Mouse (Mus musculus): ENCODE results near the gene Papss1.

DNA sequence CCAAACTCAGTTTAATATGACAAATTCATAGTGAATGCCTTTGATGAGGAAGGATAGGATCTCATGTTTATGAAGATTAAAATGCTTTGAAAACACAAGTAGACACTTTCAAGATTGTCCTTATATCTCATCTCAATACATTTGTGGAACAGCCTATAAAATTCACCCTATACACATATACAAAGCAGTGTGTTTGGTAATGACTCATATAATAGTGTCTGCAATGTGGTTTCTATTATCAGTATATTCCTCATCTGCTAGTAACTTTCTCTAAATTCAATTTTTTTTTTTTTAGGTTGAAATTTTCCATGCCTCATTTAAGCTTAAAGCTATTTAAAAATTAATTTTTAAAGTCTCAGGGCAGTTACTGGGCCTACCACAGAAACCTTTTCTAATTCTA, 95.6 kb downstream of the Papss1 start:
- TF ChIP-seq CTCF (IDR thresholded peaks at IDR 0.05; ENCODE audit: borderline replicate concordance, insufficient read depth, low read depth, low read length) (no peak), POLR2A (IDR thresholded peaks at IDR 0.05; ENCODE audit: borderline replicate concordance, insufficient read depth, low read length) (no peak)

Measured in cerebellum, adult 2 months (tissue).